Mouse (Mus musculus) lung, adult 2 months (tissue): ENCODE measurements around the gene Sept1.

Experiments used
- CTCF ChIP-seq: fragments of 200-500 bp; IDR thresholded peaks from 2 replicates; pipeline ENCODE4 v1.5.1; 2011; ENCODE audit warnings: mild to moderate bottlenecking, low read length, control low read depth; ENCODE audit not compliant: insufficient read depth
- POLR2A ChIP-seq: fragments of 200-500 bp; IDR thresholded peaks from 2 replicates; pipeline ENCODE4 v1.6.1; 2011; ENCODE audit warnings: low read depth, mild to moderate bottlenecking, control low read depth, low read length, borderline replicate concordance; ENCODE audit errors: extremely low read depth

GRCm38 (mm10) chr7:127184720-127185119, 48.2 kb downstream of the Sept1 start:
- TF ChIP-seq POLR2A (no peak), CTCF (no peak)
